Mouse (Mus musculus): ENCODE data around the gene Tmed6. TPM values are rescaled to one million over a fixed set of nuclear protein-coding genes. Genes with fewer than 3 reads are reported as not detected.
A peak's percentile ranks its signal among the peaks of the same experiment; 100 is the strongest.
"Not testable (repeated sequence)": the region's sequence is repeated elsewhere in the genome, so short reads cannot be mapped to it uniquely, and the experiment has no call there.

Tmed6 gene
- polyA plus RNA-seq, 1 experiment from 2014 or later: not detected

DNA sequence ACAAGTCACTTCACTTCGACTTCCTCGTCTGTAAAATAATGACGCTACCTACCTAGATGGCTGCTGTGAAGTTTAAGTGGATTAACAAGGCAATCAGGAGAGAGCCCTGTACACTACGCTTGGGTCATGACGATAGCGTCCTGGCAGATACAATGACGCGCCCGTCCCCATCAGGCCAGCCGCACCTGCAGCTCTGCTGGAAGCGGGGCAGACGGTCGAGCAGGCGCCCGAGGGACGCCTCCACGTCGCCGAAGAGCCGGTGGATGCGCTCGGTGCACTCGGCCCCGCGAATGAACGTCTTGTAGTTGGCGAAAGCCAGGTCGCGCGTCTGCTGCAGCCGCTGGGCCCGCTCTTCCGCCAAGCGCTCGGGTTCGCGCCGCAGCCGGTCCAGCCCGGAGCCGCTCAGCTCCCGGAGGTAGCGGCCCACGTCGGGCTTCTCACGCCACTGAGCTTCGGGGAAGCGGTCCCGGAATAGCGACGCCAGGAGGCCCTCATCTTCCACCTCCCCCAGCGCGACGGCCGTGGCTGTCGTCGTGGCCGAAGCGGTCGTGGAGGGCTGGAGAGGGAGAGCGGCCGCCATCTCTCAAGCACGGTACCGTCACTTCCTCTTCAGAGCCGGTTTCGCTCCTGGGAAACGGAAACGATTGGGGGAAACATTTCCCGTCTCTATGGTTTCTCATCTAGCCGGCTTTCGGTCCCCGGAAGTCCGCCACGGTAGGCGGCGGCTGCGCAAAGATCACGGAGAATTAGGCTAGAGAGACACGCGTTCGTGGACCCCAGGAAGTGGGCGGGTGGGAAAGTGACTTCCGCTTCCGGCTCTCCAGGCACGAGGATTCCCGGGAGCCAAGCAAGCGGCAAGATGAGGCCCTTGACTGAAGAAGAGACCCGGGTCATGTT, 9.1 kb downstream of the Tmed6 start, which contains the start of the genes Cog8 and Nip7:
Cog8 (minus strand) TSS at position 614 of the 897 bp plus-strand sequence.
Nip7 (plus strand) TSS at position 802 of the 897 bp plus-strand sequence.
- peak; percentile 96 for ATAC-seq (ENCODE audit: low FRiP score, low read depth)
- Histone ChIP-seq H3K9me3 (no peaks in the 10 kb centered on the region), H3K36me3 (peaks cover 47% of the 10 kb centered on the region), H3K4me2 (peak within 1 kb of the TSS; percentile 92), H3K9ac (peak within 1 kb of the TSS; percentile 88), H3K27ac (replicated peaks) (peak within 1 kb of the TSS; percentile 85), H3K27me3 (no peaks in the 10 kb centered on the region), H3K4me1 (replicated peaks) (peaks cover 31% of the 10 kb centered on the region), H3K4me3 (peak within 1 kb of the TSS; percentile 84)
- under 1% methylated on average over 88 of the region's 88 CpGs for WGBS

DNA sequence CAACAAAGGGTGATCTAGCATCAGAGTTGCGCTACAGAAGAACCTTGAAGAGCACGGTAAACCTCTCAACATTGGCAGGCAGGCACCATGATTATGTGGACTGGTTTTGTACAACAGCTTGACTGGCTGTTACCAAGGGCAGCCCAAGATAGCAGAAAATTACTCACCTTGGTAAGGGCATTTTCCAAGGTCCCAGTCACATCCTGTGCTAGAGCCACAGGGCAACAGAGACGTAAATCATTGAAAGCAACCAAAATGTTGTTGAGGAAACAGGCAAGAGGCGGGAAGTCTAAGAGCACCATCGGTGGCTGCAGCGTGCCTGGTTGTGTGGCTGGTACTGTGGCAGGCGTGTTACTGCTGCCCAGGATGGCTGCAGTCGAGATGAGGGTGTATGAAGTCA, 13.4 kb downstream of the Tmed6 start:
- Histone ChIP-seq H3K36me3 (peaks cover 49% of the 10 kb centered on the region), H3K27me3 (no peaks in the 10 kb centered on the region), H3K9ac (no peak overlapping the region), H3K27ac (replicated peaks) (no peak overlapping the region), H3K9me3 (no peaks in the 10 kb centered on the region), H3K4me2 (no peak overlapping the region), H3K4me1 (replicated peaks) (peaks cover 38% of the 10 kb centered on the region), H3K4me3 (no peak overlapping the region)
- ATAC-seq (ENCODE audit: low FRiP score, low read depth): no peak
- 98% methylated on average over 8 of the region's 8 CpGs for WGBS

DNA sequence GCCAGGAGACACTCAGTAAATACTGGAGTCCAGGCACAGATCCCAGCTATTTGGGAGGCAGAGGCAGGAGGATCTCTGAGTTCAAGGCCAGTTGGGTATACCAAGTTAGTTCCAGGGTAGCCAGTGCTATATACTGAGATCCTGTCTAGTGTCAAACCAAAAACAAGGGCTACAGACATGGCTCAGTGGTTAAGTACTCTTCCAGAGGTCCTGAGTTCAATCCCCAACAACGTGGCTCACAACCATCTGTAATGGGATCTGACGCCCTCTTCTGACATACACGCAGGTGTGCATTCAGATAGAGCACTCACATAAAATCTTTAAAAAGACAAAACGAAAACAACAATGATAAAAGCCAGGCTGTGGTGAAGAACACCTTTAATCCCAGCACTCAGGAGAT, 16.0 kb downstream of the Tmed6 start:
- no peak overlapping the region for H3K4me3 ChIP-seq

DNA sequence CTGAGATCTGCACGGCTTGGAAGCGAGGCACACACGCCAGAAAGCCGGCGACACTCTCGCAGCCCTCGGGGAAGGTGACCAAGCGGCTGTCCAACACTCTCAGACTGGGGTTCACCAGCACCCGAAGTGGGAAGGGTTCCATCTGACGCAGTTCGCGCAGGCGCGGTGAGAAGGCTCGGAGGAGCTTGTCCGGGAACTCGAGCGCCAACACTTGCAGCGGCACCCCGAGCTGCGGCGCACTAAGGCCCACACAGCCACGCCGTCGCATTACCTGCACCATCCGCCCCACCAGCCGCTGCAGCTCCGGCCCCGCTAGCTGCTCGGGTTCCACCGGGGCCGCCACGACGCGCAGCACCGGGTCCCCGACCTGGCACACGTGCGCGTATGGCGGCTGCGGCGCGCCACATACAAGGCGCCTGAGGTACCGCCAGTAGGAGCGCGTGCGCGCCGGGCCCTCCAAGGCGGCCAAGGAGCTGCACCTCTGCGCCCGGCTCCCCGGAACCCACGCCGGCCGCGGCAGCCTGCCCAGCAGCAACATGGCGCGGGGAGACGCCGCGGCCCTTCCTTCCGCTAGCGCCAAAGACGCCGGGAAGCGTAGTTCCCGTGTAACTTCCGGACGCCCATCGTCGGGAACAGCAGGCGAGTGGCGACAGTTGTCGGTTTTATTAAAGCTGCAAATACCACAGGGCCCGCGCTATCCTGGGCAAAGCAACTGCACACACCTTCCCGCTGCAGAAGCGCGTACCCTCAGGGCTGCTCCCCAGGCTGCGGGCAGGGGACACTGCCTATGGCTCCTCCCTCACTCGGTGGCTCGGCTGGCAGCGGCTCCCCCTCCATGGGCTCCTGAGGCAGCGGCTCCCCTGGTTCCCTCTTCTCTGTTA, 17.1 kb downstream of the Tmed6 start, which contains the start of gene Pdf:
Pdf (minus strand) TSS at position 554 of the 881 bp plus-strand sequence.
- peaks cover 22% of the 10 kb centered on the region for H3K4me1 ChIP-seq (replicated peaks)
- no peaks in the 10 kb centered on the region for H3K9me3 ChIP-seq
- peak within 1 kb of the TSS; percentile 82 for H3K4me2 ChIP-seq
- ATAC-seq (ENCODE audit: low FRiP score, low read depth): peak; percentile 90
- under 1% methylated on average over 82 of the region's 87 CpGs for WGBS
- no peaks in the 10 kb centered on the region for H3K27me3 ChIP-seq
- peaks cover 76% of the 10 kb centered on the region for H3K36me3 ChIP-seq
- H3K4me3 ChIP-seq: peak within 1 kb of the TSS; percentile 70
- peak within 1 kb of the TSS; percentile 86 for H3K27ac ChIP-seq (replicated peaks)
- peak within 1 kb of the TSS; percentile 63 for H3K9ac ChIP-seq

More for the DNA sequence above, 16.0 kb downstream of the Tmed6 start:
- Histone ChIP-seq H3K27me3 (no peaks in the 10 kb centered on the region), H3K9me3 (no peaks in the 10 kb centered on the region), H3K4me2 (peak overlapping the region; percentile 82; the same call in 1 of the 2 replicates), H3K4me1 (replicated peaks) (peaks cover 23% of the 10 kb centered on the region), H3K36me3 (peaks cover 73% of the 10 kb centered on the region), H3K9ac (no peak overlapping the region), H3K27ac (replicated peaks) (no peak overlapping the region)
- 92% methylated on average over 4 of the region's 4 CpGs for whole genome bisulfite sequencing
- ATAC-seq (ENCODE audit: low FRiP score, low read depth): no peak

DNA sequence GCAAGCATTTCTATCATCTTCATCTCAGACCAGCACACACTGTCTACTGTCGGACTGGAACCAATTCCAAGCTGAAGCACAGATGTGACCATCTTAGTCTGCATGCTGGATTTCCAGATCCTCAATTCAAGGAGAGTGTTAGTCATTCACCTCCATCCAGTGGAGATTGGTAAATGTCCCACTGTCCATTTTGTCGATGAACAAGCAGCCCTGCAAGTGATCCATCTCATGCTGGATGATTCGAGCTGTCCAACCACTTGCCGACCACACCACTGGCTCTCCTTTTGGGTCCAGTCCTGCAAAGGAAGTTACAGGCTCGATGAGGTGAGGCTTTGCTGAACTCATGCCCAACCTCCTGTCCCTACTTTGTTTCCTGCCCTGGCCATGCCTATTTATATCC, 18.5 kb downstream of the Tmed6 start:
- Histone ChIP-seq H3K4me2 (no peak overlapping the region), H3K36me3 (peaks cover 75% of the 10 kb centered on the region), H3K4me3 (peak overlapping the region; percentile 70; the same call in 1 of the 2 replicates)

DNA sequence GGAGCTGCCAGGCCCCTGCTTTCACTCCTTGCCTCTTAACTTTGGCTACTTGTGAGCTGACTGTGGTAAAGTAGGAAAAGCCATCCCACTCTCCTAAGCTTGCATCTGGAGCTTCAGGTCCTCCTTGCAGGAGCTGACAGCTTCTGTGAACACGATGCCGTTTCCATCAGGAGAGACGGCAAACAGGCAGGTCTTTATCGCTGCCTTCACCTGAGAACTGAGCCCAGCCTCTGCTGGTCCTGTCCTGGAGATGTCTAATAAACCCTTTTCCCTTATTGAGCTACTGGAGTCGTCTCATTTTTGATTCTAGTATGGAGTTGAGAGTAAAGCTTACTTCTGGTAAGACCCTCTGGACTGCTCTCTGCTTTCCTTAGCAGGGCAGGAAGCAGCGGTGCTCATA, 20.0 kb downstream of the Tmed6 start:
- no peak overlapping the region for H3K4me3 ChIP-seq
- H3K4me2 ChIP-seq: no peak overlapping the region
- no peak overlapping the region for H3K27ac ChIP-seq (replicated peaks)
- no peaks in the 10 kb centered on the region for H3K27me3 ChIP-seq
- ATAC-seq (ENCODE audit: low FRiP score, low read depth): no peak
- 93% methylated on average over 6 of the region's 6 CpGs for WGBS
- H3K4me1 ChIP-seq (replicated peaks): peaks cover 22% of the 10 kb centered on the region
- peaks cover 77% of the 10 kb centered on the region for H3K36me3 ChIP-seq
- no peaks in the 10 kb centered on the region for H3K9me3 ChIP-seq
- H3K9ac ChIP-seq: no peak overlapping the region

More for the DNA sequence above, 18.5 kb downstream of the Tmed6 start:
- 87% methylated on average over 5 of the region's 5 CpGs for WGBS
- Histone ChIP-seq H3K9me3 (no peaks in the 10 kb centered on the region), H3K27ac (replicated peaks) (no peak overlapping the region), H3K27me3 (no peaks in the 10 kb centered on the region), H3K9ac (no peak overlapping the region), H3K4me1 (replicated peaks) (peaks cover 22% of the 10 kb centered on the region)
- ATAC-seq (ENCODE audit: low FRiP score, low read depth): no peak

DNA sequence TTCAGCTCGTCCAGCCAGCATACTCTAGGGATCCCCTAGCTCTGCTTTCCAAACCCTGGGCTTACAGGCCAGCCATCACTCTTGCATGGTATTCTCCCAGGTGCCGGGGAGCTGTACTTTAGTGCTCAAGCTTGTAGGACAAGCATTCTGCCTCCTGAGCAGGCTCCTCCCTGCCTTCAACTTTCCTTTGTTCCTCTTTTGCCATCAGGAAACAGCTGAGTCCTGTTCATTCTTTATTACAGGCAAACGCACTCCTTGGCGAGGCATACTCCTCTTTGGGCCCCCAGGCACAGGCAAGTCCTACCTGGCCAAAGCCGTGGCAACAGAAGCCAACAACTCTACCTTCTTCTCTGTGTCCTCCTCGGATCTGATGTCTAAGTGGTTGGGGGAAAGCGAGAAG, 24.8 kb downstream of the Tmed6 start:
- no peak overlapping the region for H3K4me2 ChIP-seq
- H3K9ac ChIP-seq: no peak overlapping the region
- no peaks in the 10 kb centered on the region for H3K27me3 ChIP-seq
- 86% methylated on average over 7 of the region's 7 CpGs for WGBS
- no peak for ATAC-seq (ENCODE audit: low FRiP score, low read depth)
- no peaks in the 10 kb centered on the region for H3K9me3 ChIP-seq
- no peak overlapping the region for H3K27ac ChIP-seq (replicated peaks)
- no peak overlapping the region for H3K4me3 ChIP-seq
- no peaks in the 10 kb centered on the region for H3K4me1 ChIP-seq (replicated peaks)
- peaks cover 79% of the 10 kb centered on the region for H3K36me3 ChIP-seq

DNA sequence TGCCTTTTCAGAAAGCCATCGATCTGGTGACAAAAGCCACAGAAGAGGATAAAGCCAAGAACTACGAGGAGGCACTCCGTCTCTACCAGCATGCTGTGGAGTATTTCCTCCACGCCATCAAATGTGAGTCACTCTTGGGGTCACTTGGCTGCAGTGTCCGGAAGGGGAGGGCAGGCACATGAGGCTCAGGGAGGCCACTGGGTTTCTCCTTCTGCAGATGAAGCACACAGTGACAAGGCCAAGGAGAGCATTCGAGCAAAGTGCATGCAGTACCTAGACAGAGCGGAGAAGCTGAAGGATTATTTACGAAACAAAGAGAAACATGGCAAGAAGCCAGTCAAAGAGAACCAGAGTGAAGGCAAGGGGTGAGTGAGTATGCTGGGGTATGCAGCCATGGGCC, 28.8 kb downstream of the Tmed6 start:
- H3K27me3 ChIP-seq: no peaks in the 10 kb centered on the region
- WGBS: 89% methylated on average over 8 of the region's 8 CpGs
- no peak overlapping the region for H3K27ac ChIP-seq (replicated peaks)
- no peak overlapping the region for H3K4me2 ChIP-seq
- no peak for ATAC-seq (ENCODE audit: low FRiP score, low read depth)
- H3K4me3 ChIP-seq: no peak overlapping the region
- H3K36me3 ChIP-seq: peaks cover 41% of the 10 kb centered on the region
- peaks cover 23% of the 10 kb centered on the region for H3K4me1 ChIP-seq (replicated peaks)
- H3K9ac ChIP-seq: no peak overlapping the region
- no peaks in the 10 kb centered on the region for H3K9me3 ChIP-seq

DNA sequence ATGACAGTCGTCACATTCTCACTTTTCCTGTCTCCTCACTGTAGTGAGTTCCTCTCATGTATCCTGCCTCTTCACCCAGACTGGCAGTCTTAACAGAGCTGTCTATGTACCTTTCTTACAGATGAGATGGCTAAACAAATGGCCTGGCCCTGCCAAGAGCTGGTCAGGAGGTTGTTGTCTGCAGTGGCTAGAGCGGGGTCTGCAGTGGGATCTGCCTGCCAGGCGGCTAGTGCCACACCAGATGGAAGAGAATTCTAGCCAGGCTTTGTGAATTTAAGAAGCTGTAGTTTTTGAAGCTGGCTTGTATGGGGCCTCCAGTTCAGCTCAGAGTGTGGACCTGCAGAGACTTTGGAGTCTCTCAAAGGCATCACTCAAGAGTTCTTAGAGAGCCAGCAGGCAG, 29.8 kb downstream of the Tmed6 start:
- 92% methylated on average over 3 of the region's 3 CpGs for WGBS
- ATAC-seq (ENCODE audit: low FRiP score, low read depth): no peak
- H3K4me2 ChIP-seq: no peak overlapping the region
- no peak overlapping the region for H3K9ac ChIP-seq
- no peak overlapping the region for H3K27ac ChIP-seq (replicated peaks)
- H3K27me3 ChIP-seq: no peaks in the 10 kb centered on the region
- no peaks in the 10 kb centered on the region for H3K9me3 ChIP-seq
- peaks cover 31% of the 10 kb centered on the region for H3K36me3 ChIP-seq
- H3K4me3 ChIP-seq: no peak overlapping the region
- peaks cover 23% of the 10 kb centered on the region for H3K4me1 ChIP-seq (replicated peaks)

DNA sequence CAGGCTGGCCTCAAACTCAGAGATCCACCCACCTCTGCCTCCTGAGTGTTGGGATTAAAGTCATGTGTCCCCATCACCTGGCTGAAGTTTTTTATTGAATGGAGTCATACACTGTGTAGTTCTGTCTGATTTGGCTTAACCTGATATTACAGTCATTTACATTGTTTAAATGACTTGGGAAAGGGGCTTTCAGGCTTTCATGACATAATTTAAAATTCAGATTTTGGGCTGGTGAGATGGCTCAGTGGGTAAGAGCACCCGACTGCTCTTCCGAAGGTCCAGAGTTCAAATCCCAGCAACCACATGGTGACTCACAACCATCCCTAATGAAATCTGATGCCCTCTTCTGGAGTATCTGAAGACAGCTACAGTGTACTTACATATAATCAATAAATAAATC, 31.8 kb downstream of the Tmed6 start:
- H3K4me2 ChIP-seq; ATAC-seq (ENCODE audit: low FRiP score, low read depth): not testable (repeated sequence)
- 92% methylated on average over 2 of the region's 2 CpGs for WGBS

DNA sequence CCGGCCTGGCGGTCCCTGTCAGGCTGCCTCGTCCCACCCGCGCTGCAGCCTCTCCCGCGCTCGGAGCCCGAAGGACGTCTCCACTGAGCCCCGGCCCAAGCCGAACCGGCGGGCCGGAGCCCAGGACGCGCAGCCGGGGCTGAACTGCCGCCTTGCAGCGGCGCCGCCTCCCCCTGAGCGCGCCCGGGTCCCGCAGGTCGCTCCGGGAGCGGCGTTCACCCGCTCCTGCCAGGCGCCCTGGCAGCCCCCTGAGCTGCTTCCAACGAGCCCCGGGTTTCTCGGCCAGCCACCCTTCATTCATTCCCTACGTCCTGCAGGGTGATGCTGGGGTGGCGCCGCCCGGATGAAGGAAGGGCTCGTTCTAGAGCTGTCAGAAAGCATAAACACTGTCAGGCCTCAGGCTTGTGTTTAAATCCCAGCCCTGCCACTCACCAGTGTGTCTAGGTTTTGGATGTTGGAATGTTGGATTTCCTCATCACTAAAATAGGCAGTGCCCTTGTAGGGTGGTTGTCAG, 33.8 kb downstream of the Tmed6 start:
- ATAC-seq (ENCODE audit: low FRiP score, low read depth): no peak

More for the DNA sequence above, 31.8 kb downstream of the Tmed6 start:
- H3K4me3 ChIP-seq; H3K9ac ChIP-seq; H3K27me3 ChIP-seq; H3K9me3 ChIP-seq; H3K27ac ChIP-seq (replicated peaks): not testable (repeated sequence)
- peaks cover 23% of the 10 kb centered on the region for H3K4me1 ChIP-seq (replicated peaks)
- peaks cover 13% of the 10 kb centered on the region for H3K36me3 ChIP-seq

More for the DNA sequence above, 33.8 kb downstream of the Tmed6 start:
- Histone ChIP-seq H3K4me1 (replicated peaks) (peaks cover 23% of the 10 kb centered on the region), H3K4me3 (peak overlapping the region; percentile 93), H3K27me3 (no peaks in the 10 kb centered on the region), H3K9me3 (no peaks in the 10 kb centered on the region), H3K27ac (replicated peaks) (peak overlapping the region; percentile 81), H3K9ac (peak overlapping the region; percentile 96), H3K4me2 (peak overlapping the region; percentile 65), H3K36me3 (peaks cover 4% of the 10 kb centered on the region)
- WGBS: under 1% methylated on average over 38 of the region's 40 CpGs

All from hindbrain, embryonic 15.5 days (tissue).